Mouse (Mus musculus) frontal cortex, adult 2 months (tissue): Measurements from ENCODE around the gene Resp18. TPM values are rescaled to one million over a fixed set of nuclear protein-coding genes. Genes with fewer than 3 reads are reported as not detected.

Experiments used
- DNase-seq, 2 experiments: peaks; one replicate each; pipeline ENCODE4 v3.0.0; 2022; ENCODE audit warnings: low spot score in 1 of 2; ENCODE audit errors: extremely low spot score in 1 of 2
- polyA plus RNA-seq: library from polyadenylated mRNA; depleted of rRNA; stranded (reverse); fragments of >200 nt; gene quantifications from 2 replicates; pipeline ENCODE4 v1.2.3, GENCODE M21; 2012

The Resp18 gene
- polyA plus RNA-seq, 1 experiment = 118 TPM

GRCm38 (mm10) chr1:75277195-75278188, 723 bp downstream of the Resp18 start:
- DNase-seq = no peak

- peak; percentile 76 to 88 for DNase-seq
These were observed 13.9 kb downstream of the Resp18 start, which contains the start of gene Ptprn for GRCm38 (mm10) chr1:75264091-75264880. TSS of gene Ptprn (minus strand) at chr1:75264502.

GRCm38 (mm10) chr1:75262969-75263951, 15.0 kb downstream of the Resp18 start:
- peak in 1 of 2 experiments; percentile 72 for DNase-seq

DNA sequence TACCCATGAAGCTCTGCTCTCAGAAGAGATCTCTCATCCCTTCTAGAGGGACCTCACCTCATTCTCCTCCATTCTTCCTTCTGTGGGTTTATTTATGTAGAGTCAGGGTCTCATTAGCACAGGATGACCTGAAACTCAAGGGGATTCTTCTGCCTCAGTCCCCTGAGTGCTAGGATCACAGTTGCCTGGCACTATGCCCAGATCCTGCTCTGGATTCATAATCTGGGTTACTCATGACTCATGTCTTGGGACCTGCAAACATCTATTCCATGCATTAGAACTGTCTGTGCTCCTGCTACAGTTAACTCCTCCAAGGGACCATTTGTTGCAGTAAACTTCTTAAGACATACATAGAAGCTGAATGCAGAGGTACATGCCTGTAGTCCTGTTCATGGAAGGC, 16.9 kb downstream of the Resp18 start:
- no peak for DNase-seq

DNA sequence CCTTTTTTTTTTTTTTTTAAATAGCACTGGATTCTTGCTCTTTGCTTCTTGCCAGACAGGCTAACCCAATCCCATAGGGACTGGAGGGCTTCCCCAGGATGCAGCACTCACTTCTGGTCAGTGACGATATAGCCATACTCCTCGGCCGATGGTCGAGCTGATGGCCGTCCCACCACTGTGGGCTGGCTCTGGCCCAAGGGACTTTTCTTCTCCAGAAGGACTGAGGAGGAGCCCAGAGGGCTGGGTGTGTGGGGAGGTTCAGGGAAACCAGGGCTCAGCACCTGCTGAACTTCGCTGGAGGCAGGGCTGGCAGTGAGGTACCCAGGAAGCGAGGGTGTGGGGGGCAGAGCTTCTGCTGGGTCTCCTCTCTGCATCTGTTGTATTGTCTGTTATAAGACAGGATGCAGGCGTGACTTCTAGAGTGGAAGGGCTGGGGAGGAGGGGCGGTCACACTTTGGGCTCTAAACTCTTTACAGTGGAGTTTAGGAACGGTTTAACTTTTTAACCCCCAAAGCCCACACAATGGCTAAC, 22.6 kb downstream of the Resp18 start:
- DNase-seq = no peak

- no peak for DNase-seq
These were observed 23.6 kb downstream of the Resp18 start for GRCm38 (mm10) chr1:75254625-75255013.

- DNase-seq = peak in 1 of 2 experiments; percentile 97
These were observed 24.2 kb downstream of the Resp18 start for GRCm38 (mm10) chr1:75253849-75254624.

DNA sequence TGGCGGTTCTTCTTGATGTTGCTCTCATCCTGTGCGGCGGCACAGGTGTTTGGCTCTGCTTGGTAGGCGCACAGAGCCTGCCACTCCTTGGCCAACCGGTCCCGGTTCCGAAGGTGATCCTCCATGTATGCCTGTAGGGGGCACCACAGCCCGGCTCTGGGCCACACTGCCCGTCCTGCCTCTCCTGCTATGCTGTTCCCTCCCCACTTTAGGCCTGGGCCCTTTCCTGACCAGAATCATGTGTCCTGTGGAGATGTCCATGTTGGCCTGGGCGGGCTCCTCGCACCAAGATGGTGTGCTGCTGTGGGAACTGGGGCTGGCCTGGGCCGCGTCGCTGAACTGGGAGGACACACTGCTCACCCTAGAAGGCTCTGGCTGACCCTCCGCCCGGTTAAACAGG, 25.2 kb downstream of the Resp18 start:
- DNase-seq = no peak

- no peak for DNase-seq
These were observed 25.9 kb downstream of the Resp18 start for GRCm38 (mm10) chr1:75252308-75252707.

- peak in 1 of 2 experiments; percentile 82 for DNase-seq
These were observed 26.9 kb downstream of the Resp18 start for GRCm38 (mm10) chr1:75251112-75251970.

DNA sequence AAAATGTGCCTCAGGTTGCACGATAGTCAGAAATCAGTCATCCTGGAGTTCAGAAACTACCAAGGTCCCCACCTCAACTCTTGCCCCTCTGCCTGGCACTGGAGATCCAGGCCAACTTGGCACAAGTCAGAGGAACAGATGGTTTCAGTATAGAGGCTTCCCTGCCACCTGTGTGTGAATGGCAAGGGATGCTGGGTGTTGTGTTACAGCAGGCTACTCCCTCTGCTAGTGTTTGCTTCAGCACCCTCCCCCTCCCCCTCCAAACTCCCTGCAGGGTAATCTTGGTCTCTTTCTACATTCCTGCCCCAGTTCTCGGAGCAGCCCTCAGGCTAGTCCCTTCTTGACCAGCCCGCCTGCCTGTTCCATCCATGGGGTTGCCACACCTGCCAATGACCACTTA, 27.7 kb downstream of the Resp18 start:
- DNase-seq = no peak

DNA sequence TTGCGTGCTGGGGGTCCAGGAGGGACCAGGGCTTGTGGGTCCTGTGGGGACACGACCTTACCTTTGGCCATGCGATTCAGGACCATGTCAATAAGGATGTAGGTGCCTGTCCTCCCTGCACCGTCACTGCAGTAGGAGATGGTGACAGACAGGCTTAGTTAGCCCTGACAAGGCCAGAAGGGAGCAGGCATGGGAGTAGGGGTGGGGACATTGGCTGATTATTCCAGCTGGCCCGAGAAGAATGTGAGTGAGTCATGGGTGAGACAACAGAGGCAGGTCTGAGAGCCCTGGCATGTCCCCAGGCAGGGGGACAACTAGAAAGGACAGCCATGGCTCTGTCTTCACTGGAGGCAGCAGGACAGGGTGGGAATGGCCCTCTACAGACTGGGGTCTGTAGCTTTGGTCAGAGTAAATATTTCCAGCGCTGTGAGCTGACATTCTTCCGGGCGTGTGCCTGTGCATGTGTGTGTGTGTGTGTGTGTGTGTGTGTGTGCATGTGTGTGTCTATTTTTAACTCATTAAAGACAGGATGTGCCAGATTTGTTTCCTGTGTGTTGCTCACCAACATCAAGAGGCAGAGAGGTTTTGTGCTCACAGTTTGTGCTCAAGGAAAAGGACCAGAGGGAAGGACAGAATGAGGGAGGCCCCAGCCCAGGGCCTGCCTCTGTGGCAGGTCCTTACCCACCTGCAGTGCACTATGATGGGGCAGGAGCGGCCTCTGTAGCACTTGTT, 30.0 kb downstream of the Resp18 start:
- no peak for DNase-seq

DNA sequence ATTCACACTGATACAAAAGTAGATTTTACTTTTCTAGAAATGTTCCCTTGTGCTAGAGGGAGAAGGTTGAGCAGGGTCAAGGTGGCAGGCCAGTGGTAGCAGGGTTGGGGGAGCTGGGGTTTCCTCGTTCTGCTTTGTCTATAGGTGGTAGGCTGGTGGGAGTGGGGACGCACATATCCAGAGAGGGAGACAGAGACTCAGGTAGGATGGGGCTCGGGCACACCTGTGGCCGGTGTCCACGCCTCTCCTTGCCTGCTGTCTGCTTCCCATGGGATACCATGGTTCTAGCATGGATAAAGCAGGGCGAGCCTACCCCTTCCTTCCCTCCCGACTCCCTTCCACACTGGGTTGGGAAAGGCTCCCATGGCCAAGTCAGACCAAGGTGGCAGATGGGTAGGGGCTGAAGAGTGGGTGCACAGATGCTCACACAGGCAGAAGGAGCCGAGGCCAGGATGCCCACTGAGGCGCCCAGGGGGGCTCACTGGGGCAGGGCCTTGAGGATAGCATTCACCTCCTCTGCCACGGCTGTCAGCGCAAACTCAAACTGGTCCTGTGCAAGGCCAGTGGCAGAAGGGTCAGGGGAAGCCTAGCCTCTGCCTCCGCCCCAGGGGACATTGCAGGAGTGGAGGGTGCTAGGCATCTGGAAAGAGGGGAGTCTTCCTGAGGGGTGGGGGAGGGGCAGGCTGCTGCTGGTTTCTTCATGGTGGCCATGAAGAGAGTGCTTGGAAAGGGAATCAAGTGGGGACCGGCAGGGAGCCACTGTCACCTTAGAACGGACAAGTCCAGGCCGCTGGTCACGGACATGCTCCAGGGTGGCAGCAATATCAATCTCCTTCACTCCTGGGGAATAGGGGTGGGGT, 30.9 kb downstream of the Resp18 start:
- no peak for DNase-seq

DNA sequence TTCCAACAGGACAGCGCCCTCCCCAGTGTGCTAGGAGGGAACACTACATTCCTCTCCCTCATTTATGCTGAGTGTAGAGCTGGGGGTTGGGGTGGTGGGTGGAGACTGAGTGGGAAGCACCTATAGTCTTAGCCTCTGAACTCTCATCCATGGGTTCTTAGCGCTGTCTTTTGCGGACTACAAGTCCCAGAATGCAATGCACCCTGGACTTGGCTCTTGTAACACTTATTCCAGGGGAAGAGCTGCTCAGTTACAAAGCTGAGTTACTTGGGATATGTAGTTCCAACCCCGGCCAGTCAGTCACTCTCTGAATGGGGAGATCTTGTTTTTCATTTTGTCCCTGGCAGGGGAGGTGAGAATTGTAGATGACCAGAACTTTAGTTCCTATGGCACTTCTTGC, 33.4 kb downstream of the Resp18 start:
- DNase-seq = peak; percentile 70 to 84

- DNase-seq = no peak
These were observed 33.9 kb downstream of the Resp18 start for GRCm38 (mm10) chr1:75244175-75244826.

DNA sequence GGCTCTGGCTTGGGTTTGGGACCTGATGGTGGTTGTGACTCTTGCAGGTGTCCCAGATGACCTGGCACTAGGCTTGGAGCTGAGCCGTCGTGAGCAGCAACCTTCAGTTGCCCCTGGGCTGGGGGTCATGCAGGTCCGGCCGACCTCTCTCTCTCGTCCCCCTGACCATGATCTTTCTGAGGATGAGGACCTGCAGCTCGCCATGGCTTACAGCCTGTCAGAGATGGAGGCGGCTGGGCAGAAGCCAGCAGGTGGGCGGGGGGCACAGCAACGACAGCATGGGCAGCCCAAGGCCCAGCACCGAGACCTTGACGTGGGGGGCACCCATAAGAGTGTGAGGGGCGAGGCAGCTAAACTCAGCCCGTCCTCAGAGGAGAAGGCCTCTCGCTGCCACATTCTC, 34.8 kb downstream of the Resp18 start:
- no peak for DNase-seq
